Comparison of ENCODE assay signal across 8 mouse cellular contexts in the genomic region with DNA sequence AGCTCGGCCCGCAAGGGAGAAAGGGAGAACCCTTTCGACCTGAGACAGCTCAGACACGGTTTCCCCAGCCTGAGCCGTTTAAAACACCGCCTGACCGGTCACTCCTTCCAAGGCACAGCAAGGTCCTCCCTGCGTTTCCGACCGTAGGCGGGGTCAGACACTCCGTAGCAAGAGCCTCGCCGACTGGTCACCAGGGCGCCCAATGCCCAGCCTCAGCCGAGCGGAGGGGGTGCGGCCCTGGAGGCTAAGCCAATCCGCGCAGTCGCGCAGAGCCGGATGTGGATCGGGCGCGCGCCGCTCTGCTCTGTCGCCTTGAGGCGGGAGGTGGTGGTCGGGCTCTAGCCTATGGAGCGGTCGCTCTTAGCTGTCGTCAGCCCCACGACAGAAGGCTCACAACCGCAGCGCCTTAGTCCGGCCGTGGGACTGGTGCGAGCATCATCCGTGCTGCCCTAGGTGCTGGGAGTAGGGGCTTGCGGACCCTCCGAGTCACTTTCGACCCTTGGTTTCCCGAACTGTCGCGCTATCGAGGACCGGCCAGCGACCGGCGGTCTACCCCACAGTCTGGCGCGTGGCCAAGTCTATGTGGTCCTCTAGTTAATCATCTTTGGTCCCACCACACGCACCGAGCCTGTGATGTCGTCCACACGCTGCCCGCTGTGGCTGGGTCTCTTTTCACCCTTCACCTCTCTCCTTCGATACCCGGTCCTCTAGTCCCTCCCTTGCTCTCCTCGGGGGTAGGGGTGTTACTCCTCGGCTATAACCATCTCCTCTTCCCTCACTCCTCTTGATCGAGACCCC. TPM values are rescaled to one million over a fixed set of nuclear protein-coding genes. Genes with fewer than 3 reads are reported as not detected.
A peak's percentile ranks its signal among the peaks of the same experiment; 100 is the strongest.
DNase-seq lines count a peak whose midpoint lies in the region; ATAC-seq and TF ChIP-seq lines count a peak whose summit lies in the region.

A gene (minus strand): TSS at position 193 of the 798 bp plus-strand sequence.

- H3K4me3 ChIP-seq in ES-Bruce4 (ENCODE audit: low read depth, low read length), result peak within 1 kb of the TSS; percentile 84
- peak within 1 kb of the TSS; percentile 78 for H3K4me3 ChIP-seq in forebrain, embryonic 13.5 days
- H3K4me3 ChIP-seq in liver, postnatal 0 days (ENCODE audit: low read depth, low read length), result peak within 1 kb of the TSS; percentile 77
- H3K4me3 ChIP-seq in neural tube, embryonic 14.5 days (ENCODE audit: low read depth, low read length), result peak within 1 kb of the TSS; percentile 59

- ATAC-seq in cerebellum, adult (ENCODE audit: insufficient number of reproducible peaks, low FRiP score, low TSS enrichment), result peak; percentile 99
- peak; percentile 100 for ATAC-seq in forebrain, embryonic 13.5 days
- peak; percentile 93 for ATAC-seq in liver, postnatal 0 days
- ATAC-seq in neural tube, embryonic 14.5 days (ENCODE audit: low read depth), result peak; percentile 100

- peak; percentile 97 to 98 for DNase-seq in heart, postnatal 10 days
- peak; percentile 76 for DNase-seq in large intestine, adult 2 months (ENCODE audit: low read depth, low spot score)
- peak; percentile 98 for DNase-seq in liver, postnatal 0 days
- peak; percentile 95 for DNase-seq in testis, postnatal 10 days (ENCODE audit: low spot score)

- peak within 1 kb of the TSS; percentile 95 for H3K4me2 ChIP-seq in forebrain, embryonic 13.5 days
- peak within 1 kb of the TSS; percentile 98 for H3K4me2 ChIP-seq in liver, postnatal 0 days (ENCODE audit: low read depth, low read length)
- H3K4me2 ChIP-seq in neural tube, embryonic 14.5 days (ENCODE audit: low read depth, low read length), result peak within 1 kb of the TSS; percentile 96

- intact Hi-C loops in heart, postnatal 10 days (cut with DNase I), result no loop called here

- TF ChIP-seq POLR2A in ES-Bruce4 (IDR thresholded peaks at IDR 0.05; ENCODE audit: insufficient read depth, low read length), result no peak

- TF ChIP-seq EP300 in ES-Bruce4 (IDR thresholded peaks at IDR 0.05; ENCODE audit: insufficient read depth, low read depth, low read length), result no peak
- no peak for TF ChIP-seq EP300 in liver, postnatal 0 days (IDR thresholded peaks at IDR 0.05; ENCODE audit: low read depth)

- no peak for TF ChIP-seq CTCF in ES-Bruce4 (IDR thresholded peaks at IDR 0.05; ENCODE audit: low read depth, low read length)
- TF ChIP-seq CTCF in liver, postnatal 0 days (IDR thresholded peaks at IDR 0.05; ENCODE audit: low read depth), result peak; percentile 14; the same call in 1 of the 2 replicates

- peak within 1 kb of the TSS; percentile 59 for H3K9ac ChIP-seq in ES-Bruce4 (ENCODE audit: low read depth, poor library complexity, severe bottlenecking)
- peak within 1 kb of the TSS; percentile 86 for H3K9ac ChIP-seq in forebrain, embryonic 13.5 days
- peak within 1 kb of the TSS; percentile 83 for H3K9ac ChIP-seq in liver, postnatal 0 days (replicated peaks)
- H3K9ac ChIP-seq in neural tube, embryonic 14.5 days (replicated peaks; ENCODE audit: low read depth, low read length), result peak within 1 kb of the TSS; percentile 72

- H3K27ac ChIP-seq in ES-Bruce4 (ENCODE audit: insufficient read depth, low read length), result no peak within 1 kb of the TSS
- H3K27ac ChIP-seq in forebrain, embryonic 13.5 days, result peak within 1 kb of the TSS; percentile 91
- H3K27ac ChIP-seq in liver, postnatal 0 days (ENCODE audit: low read depth), result peak within 1 kb of the TSS; percentile 98
- peak within 1 kb of the TSS; percentile 90 for H3K27ac ChIP-seq in neural tube, embryonic 14.5 days (ENCODE audit: low read depth, low read length)

- peaks cover 7% of the 10 kb centered on the region for H3K36me3 ChIP-seq in ES-Bruce4 (ENCODE audit: control insufficient read depth, insufficient read depth, low read length, poor library complexity, severe bottlenecking)
- H3K36me3 ChIP-seq in forebrain, embryonic 13.5 days (ENCODE audit: poor library complexity, severe bottlenecking), result peaks cover 34% of the 10 kb centered on the region
- H3K36me3 ChIP-seq in liver, postnatal 0 days (replicated peaks; ENCODE audit: insufficient read depth, low read length), result peaks cover 27% of the 10 kb centered on the region
- H3K36me3 ChIP-seq in neural tube, embryonic 14.5 days (ENCODE audit: control insufficient read depth, insufficient read depth, low read length), result peaks cover 5% of the 10 kb centered on the region; the same call in 1 of the 2 replicates

- H3K27me3 ChIP-seq in ES-Bruce4 (ENCODE audit: control insufficient read depth, insufficient read depth, low read length, poor library complexity, severe bottlenecking), result no peaks in the 10 kb centered on the region
- no peaks in the 10 kb centered on the region for H3K27me3 ChIP-seq in forebrain, embryonic 13.5 days
- H3K27me3 ChIP-seq in liver, postnatal 0 days (ENCODE audit: insufficient read depth, low read length), result no peaks in the 10 kb centered on the region
- no peaks in the 10 kb centered on the region for H3K27me3 ChIP-seq in neural tube, embryonic 14.5 days (ENCODE audit: control insufficient read depth, insufficient read depth, low read length)

- WGBS in forebrain, embryonic 13.5 days, result under 1% methylated on average over 62 of the region's 64 CpGs
- under 1% methylated on average over 64 of the region's 64 CpGs for WGBS in large intestine, adult 2 months
- WGBS in liver, postnatal 0 days (ENCODE audit: insufficient replicate concordance), result under 1% methylated on average over 57 of the region's 64 CpGs
- WGBS in neural tube, embryonic 14.5 days, result under 1% methylated on average over 62 of the region's 64 CpGs

- H3K4me1 ChIP-seq in ES-Bruce4 (ENCODE audit: control insufficient read depth, insufficient read depth, low read length), result no peaks in the 10 kb centered on the region
- peaks cover 28% of the 10 kb centered on the region for H3K4me1 ChIP-seq in forebrain, embryonic 13.5 days
- H3K4me1 ChIP-seq in liver, postnatal 0 days (ENCODE audit: insufficient read depth), result peaks cover 29% of the 10 kb centered on the region
- H3K4me1 ChIP-seq in neural tube, embryonic 14.5 days (ENCODE audit: control insufficient read depth, insufficient read depth, low read length), result peaks cover 15% of the 10 kb centered on the region

- H3K9me3 ChIP-seq in ES-Bruce4 (replicated peaks; ENCODE audit: control insufficient read depth, insufficient read depth, low read length, poor library complexity, severe bottlenecking), result no peaks in the 10 kb centered on the region
- no peaks in the 10 kb centered on the region for H3K9me3 ChIP-seq in forebrain, embryonic 13.5 days (replicated peaks)
- H3K9me3 ChIP-seq in liver, postnatal 0 days (ENCODE audit: low read length), result no peaks in the 10 kb centered on the region
- H3K9me3 ChIP-seq in neural tube, embryonic 14.5 days (ENCODE audit: control insufficient read depth, low read length), result no peaks in the 10 kb centered on the region

RNA-seq across cellular contexts. Expression of the gene that starts here (rescaled TPM):
- 33.7 and 37.4 TPM in 2 replicates for polyA plus RNA-seq in ES-Bruce4 (2011; ENCODE audit: insufficient read depth, insufficient read length, low read depth, missing spikeins)
- polyA plus RNA-seq in forebrain, embryonic 13.5 days (2015; fragmentation: Nextera tagmentation; extraction: Ambion mirVana), result 163 and 175 TPM in 2 replicates
- 10 to 100 TPM; 87.3 to 88.0 TPM for total RNA-seq in heart, postnatal 10 days (2021)
- 37.5 and 39.9 TPM in 2 replicates for polyA plus RNA-seq in large intestine, adult 2 months (2012; rRNA removed)
- polyA plus RNA-seq in liver, postnatal 0 days (2015; fragmentation: Nextera tagmentation; extraction: Ambion mirVana), result 81.8 and 83.1 TPM in 2 replicates
- polyA plus RNA-seq in neural tube, embryonic 14.5 days (2014; fragmentation: Nextera tagmentation; extraction: Ambion mirVana), result 173 and 181 TPM in 2 replicates
